Mouse (Mus musculus) ovary, postnatal 10 days (tissue): ENCODE measurements around the gene Camk2n1.

Source experiments
- DNase-seq: peaks from one replicate; pipeline ENCODE4 v3.0.0; 2022; ENCODE audit warnings: low spot score

The Camk2n1 gene

GRCm38 (mm10) chr4:138447827-138448602, 6.1 kb upstream of the Camk2n1 start:
- DNase-seq = no peak

GRCm38 (mm10) chr4:138448872-138449615, 5.1 kb upstream of the Camk2n1 start:
- DNase-seq = no peak

- no peak for DNase-seq
These were observed 4.3 kb upstream of the Camk2n1 start for GRCm38 (mm10) chr4:138449636-138450314.

- DNase-seq = no peak
These were observed 1.6 kb upstream of the Camk2n1 start for GRCm38 (mm10) chr4:138452306-138453096.

- no peak for DNase-seq
These were observed 889 bp upstream of the Camk2n1 start for GRCm38 (mm10) chr4:138453097-138453752.

GRCm38 (mm10) chr4:138454571-138455140, 542 bp downstream of the Camk2n1 start:
- DNase-seq = peak; percentile 47

GRCm38 (mm10) chr4:138455141-138455955, 1.2 kb downstream of the Camk2n1 start:
- DNase-seq = peak; percentile 24

GRCm38 (mm10) chr4:138455956-138456341, 1.8 kb downstream of the Camk2n1 start:
- DNase-seq = no peak

GRCm38 (mm10) chr4:138456536-138456935, 2.4 kb downstream of the Camk2n1 start:
- DNase-seq = no peak

- DNase-seq = no peak
These were observed 3.0 kb downstream of the Camk2n1 start for GRCm38 (mm10) chr4:138457091-138457490.

GRCm38 (mm10) chr4:138458171-138458570, 4.1 kb downstream of the Camk2n1 start:
- no peak for DNase-seq

GRCm38 (mm10) chr4:138458735-138459440, 4.8 kb downstream of the Camk2n1 start:
- no peak for DNase-seq

GRCm38 (mm10) chr4:138459775-138460174, 5.7 kb downstream of the Camk2n1 start:
- no peak for DNase-seq

GRCm38 (mm10) chr4:138460910-138461309, 6.8 kb downstream of the Camk2n1 start:
- DNase-seq = no peak

GRCm38 (mm10) chr4:138461471-138461870, 7.4 kb downstream of the Camk2n1 start:
- DNase-seq = no peak

- DNase-seq = no peak
These were observed 9.1 kb downstream of the Camk2n1 start for GRCm38 (mm10) chr4:138462971-138463831.

- peak; percentile 49 for DNase-seq
These were observed 9.8 kb downstream of the Camk2n1 start for GRCm38 (mm10) chr4:138463832-138464487.
